34 mouse cellular contexts compared by ENCODE assay signal in the genomic region with DNA sequence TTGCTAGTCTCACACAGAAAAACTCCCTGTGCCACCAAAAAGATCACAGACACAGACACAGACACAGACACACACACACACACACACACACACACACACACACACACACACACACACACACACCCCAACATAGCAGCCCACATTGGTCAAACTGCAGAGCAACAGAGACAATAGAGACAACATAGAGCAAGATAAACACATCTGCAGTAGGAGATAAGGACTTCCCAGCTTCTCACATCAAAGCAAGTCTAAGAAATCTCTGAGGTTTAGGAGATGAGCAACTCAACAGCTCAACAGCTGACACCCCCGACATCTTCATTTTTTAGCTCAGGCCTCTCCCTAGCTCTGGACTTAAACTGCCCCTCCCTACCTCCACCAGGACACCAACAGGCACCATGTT. TPM values are rescaled to one million over a fixed set of nuclear protein-coding genes. Genes with fewer than 3 reads are reported as not detected.
A peak's percentile ranks its signal among the peaks of the same experiment; 100 is the strongest.
DNase-seq lines count a peak whose midpoint lies in the region; ATAC-seq and TF ChIP-seq lines count a peak whose summit lies in the region.
"Had no signal": no experiment of that assay in that cellular context is flagged by ENCODE, and none has a peak within 500 bp of the region (broad histone marks: within the 10 kb centered on the region; RNA-seq: fewer than 3 reads in every experiment).

No protein-coding gene starts in this region.

- 11% methylated on average over 1 of the region's 1 CpGs for WGBS in liver, embryonic 12.5 days (ENCODE audit: insufficient replicate concordance)
- 40% methylated on average over 1 of the region's 1 CpGs for WGBS in liver, postnatal 0 days (ENCODE audit: insufficient replicate concordance)

- peak; percentile 99 for ATAC-seq in G1E (ENCODE audit: extremely low read depth, insufficient number of reproducible peaks, low FRiP score, poor library complexity, severe bottlenecking)
- ATAC-seq in liver, embryonic 12.5 days: peak; percentile 77
- ATAC-seq in liver, postnatal 0 days: 0 out of 2 replicates have a peak, but pooled peaks have one; percentile 44
- ATAC-seq in erythroid progenitor cell, adult 5-6 weeks (replicated peaks; ENCODE audit: low FRiP score, poor library complexity, severe bottlenecking): no peak
- ATAC-seq: forebrain, embryonic 14.5 days; intestine, embryonic 16.5 days had no signal

- TF ChIP-seq CTCF in G1E (IDR thresholded peaks at IDR 0.05; ENCODE audit: low read depth, low read length): no peak
- TF ChIP-seq CTCF in liver, postnatal 0 days (IDR thresholded peaks at IDR 0.05; ENCODE audit: low read depth): no peak

- H3K9me3 ChIP-seq in G1E (replicated peaks): no peaks in the 10 kb centered on the region
- no peaks in the 10 kb centered on the region for H3K9me3 ChIP-seq in liver, embryonic 12.5 days (replicated peaks)
- no peaks in the 10 kb centered on the region for H3K9me3 ChIP-seq in liver, postnatal 0 days (ENCODE audit: low read length)
- H3K9me3 ChIP-seq: heart, embryonic 10.5 days; hindbrain, embryonic 13.5 days; midbrain, embryonic 12.5 days; neural tube, embryonic 13.5 days had no signal

- H3K4me3 ChIP-seq in G1E (ENCODE audit: low read depth, low read length): peak overlapping the region; percentile 51; the same call in 1 of the 2 replicates
- no peak overlapping the region for H3K4me3 ChIP-seq in liver, embryonic 12.5 days
- no peak overlapping the region for H3K4me3 ChIP-seq in liver, postnatal 0 days (ENCODE audit: low read depth, low read length)
- H3K4me3 ChIP-seq: heart, embryonic 10.5 days; hindbrain, embryonic 13.5 days; midbrain, embryonic 12.5 days; neural tube, embryonic 13.5 days had no signal

- no peak overlapping the region for H3K4me2 ChIP-seq in liver, embryonic 12.5 days
- no peak overlapping the region for H3K4me2 ChIP-seq in liver, postnatal 0 days (ENCODE audit: low read depth, low read length)
- H3K4me2 ChIP-seq: hindbrain, embryonic 13.5 days; midbrain, embryonic 12.5 days; neural tube, embryonic 13.5 days had no signal

- no peak overlapping the region for H3K27ac ChIP-seq in liver, embryonic 12.5 days
- H3K27ac ChIP-seq in liver, postnatal 0 days (ENCODE audit: low read depth): no peak overlapping the region
- H3K27ac ChIP-seq: heart, embryonic 10.5 days; hindbrain, embryonic 13.5 days; midbrain, embryonic 12.5 days; neural tube, embryonic 13.5 days had no signal

- H3K4me1 ChIP-seq in G1E (ENCODE audit: insufficient read depth, low read depth, low read length): peaks cover 48% of the 10 kb centered on the region
- peaks cover 16% of the 10 kb centered on the region for H3K4me1 ChIP-seq in liver, embryonic 12.5 days
- H3K4me1 ChIP-seq in liver, postnatal 0 days (ENCODE audit: insufficient read depth): no peaks in the 10 kb centered on the region
- H3K4me1 ChIP-seq: heart, embryonic 10.5 days; hindbrain, embryonic 13.5 days; midbrain, embryonic 12.5 days; neural tube, embryonic 13.5 days had no signal

- DNase-seq in 416B (ENCODE audit: low read depth): peak; percentile 36
- DNase-seq in G1E (ENCODE audit: low spot score): peak; percentile 78
- no peak for DNase-seq in liver, postnatal 0 days
- DNase-seq in embryo, embryonic 10 days (ENCODE audit: low spot score): no peak
- no peak for DNase-seq in layer of hippocampus, postnatal 25 days (ENCODE audit: extremely low spot score in 1 of 2, low spot score in 1 of 2)
- DNase-seq: adrenal gland, postnatal 25 days; cerebellum, adult 18-20 months; cerebellum, postnatal 14 days; gastrocnemius, postnatal 25 days; heart, adult 11 months; heart, postnatal 4 days; kidney, adult 9 months; kidney, postnatal 10 days; layer of hippocampus, adult 9-11 months had no signal

- peaks cover 60% of the 10 kb centered on the region for H3K36me3 ChIP-seq in G1E (replicated peaks)
- peaks cover 86% of the 10 kb centered on the region for H3K36me3 ChIP-seq in liver, embryonic 12.5 days
- peaks cover 54% of the 10 kb centered on the region for H3K36me3 ChIP-seq in liver, postnatal 0 days (replicated peaks; ENCODE audit: insufficient read depth, low read length)

- no peaks in the 10 kb centered on the region for H3K27me3 ChIP-seq in G1E (ENCODE audit: insufficient read depth, low read length)
- no peaks in the 10 kb centered on the region for H3K27me3 ChIP-seq in liver, embryonic 12.5 days (replicated peaks)
- no peaks in the 10 kb centered on the region for H3K27me3 ChIP-seq in liver, postnatal 0 days (ENCODE audit: insufficient read depth, low read length)
- H3K27me3 ChIP-seq: CH12.LX; hindbrain, embryonic 13.5 days; midbrain, embryonic 12.5 days; neural tube, embryonic 13.5 days had no signal

- H3K9ac ChIP-seq in liver, embryonic 12.5 days: no peak overlapping the region
- H3K9ac ChIP-seq in liver, postnatal 0 days (replicated peaks): no peak overlapping the region
- H3K9ac ChIP-seq: hindbrain, embryonic 13.5 days; midbrain, embryonic 12.5 days; neural tube, embryonic 13.5 days had no signal

- 0 out of 2 replicates have a peak, but pooled peaks have one; percentile 19 for TF ChIP-seq EP300 in liver, postnatal 0 days (IDR thresholded peaks at IDR 0.05; ENCODE audit: low read depth)

RNA-seq across cellular contexts. Expression of a gene that starts 13.7 kb away (rescaled TPM):
- total RNA-seq in G1E (2014; fragmentation: Nextera tagmentation) (34.4 and 48.6 TPM in 2 replicates), G1E (2017) (23.9 and 28.1 TPM in 2 replicates)
- 4.4 and 4.6 TPM in 2 replicates for polyA plus RNA-seq in G1E (2012)
- 21.0 and 21.5 TPM in 2 replicates for polyA plus RNA-seq in liver, embryonic 12.5 days (2016; fragmentation: Nextera tagmentation; extraction: Ambion mirVana)
- polyA plus RNA-seq in liver, postnatal 0 days (2015; fragmentation: Nextera tagmentation; extraction: Ambion mirVana): 6.5 and 6.9 TPM in 2 replicates
- 10 to 100 TPM in 1 of 2 experiments, 1 to 10 TPM in 1; 9.5 to 10.6 TPM for total RNA-seq in layer of hippocampus, postnatal 25 days (2021)
- 7.1 and 7.9 TPM in 2 replicates for total RNA-seq in erythroid progenitor cell, adult 5-6 weeks (2015; ENCODE audit: low replicate concordance)
- 4.4 and 9.9 TPM in 2 replicates for total RNA-seq in erythroid progenitor cell, adult 5-6 weeks (2017; ENCODE audit: low replicate concordance)

RNA-seq across cellular contexts. Expression of a gene that starts 18.7 kb away (rescaled TPM):
- total RNA-seq in G1E (2014; fragmentation: Nextera tagmentation) (not detected in 2 replicates), G1E (2017) (1.0 TPM in 1 of 2 replicates, not detected in the other)
- not detected in 2 replicates for polyA plus RNA-seq in G1E (2012)
- polyA plus RNA-seq in liver, embryonic 12.5 days (2016; fragmentation: Nextera tagmentation; extraction: Ambion mirVana): 0.35 and 1.1 TPM in 2 replicates
- polyA plus RNA-seq in liver, postnatal 0 days (2015; fragmentation: Nextera tagmentation; extraction: Ambion mirVana): 5.4 and 11.9 TPM in 2 replicates
- not detected for total RNA-seq in layer of hippocampus, postnatal 25 days (2021)
- total RNA-seq in erythroid progenitor cell, adult 5-6 weeks (2015; ENCODE audit: low replicate concordance): not detected in 2 replicates
- total RNA-seq in erythroid progenitor cell, adult 5-6 weeks (2017; ENCODE audit: low replicate concordance): not detected in 2 replicates
- total RNA-seq: CH12.LX; gastrocnemius, adult 18-20 months; gastrocnemius, postnatal 25 days; heart, postnatal 4 days; left cerebral cortex, adult 18-20 months; left cerebral cortex, postnatal 14 days had no signal
- polyA plus RNA-seq: embryonic facial prominence, embryonic 11.5 days; frontal cortex, adult 2 months had no signal

RNA-seq across cellular contexts. Expression of a gene that starts 24.4 kb away (rescaled TPM):
- 171 and 201 TPM in 2 replicates for total RNA-seq in G1E (2014; fragmentation: Nextera tagmentation)
- 386 and 387 TPM in 2 replicates for total RNA-seq in G1E (2017)
- polyA plus RNA-seq in G1E (2012): 2.1 and 3.6 TPM in 2 replicates
- polyA plus RNA-seq in liver, embryonic 12.5 days (2016; fragmentation: Nextera tagmentation; extraction: Ambion mirVana): not detected in 2 replicates
- polyA plus RNA-seq in liver, postnatal 0 days (2015; fragmentation: Nextera tagmentation; extraction: Ambion mirVana): not detected in 2 replicates
- under 1 TPM; 0.14 to 0.57 TPM for total RNA-seq in layer of hippocampus, postnatal 25 days (2021)
- not detected in 2 replicates for total RNA-seq in erythroid progenitor cell, adult 5-6 weeks (2015; ENCODE audit: low replicate concordance)
- total RNA-seq in erythroid progenitor cell, adult 5-6 weeks (2017; ENCODE audit: low replicate concordance): not detected in 2 replicates
- total RNA-seq: adrenal gland, postnatal 25 days; heart, postnatal 4 days; liver, adult 2 months had no signal
- polyA plus RNA-seq: liver, adult 2 months had no signal

RNA-seq across cellular contexts. Expression of a gene that starts 35.6 kb away (rescaled TPM):
- total RNA-seq in G1E (2014; fragmentation: Nextera tagmentation) (not detected in 2 replicates), G1E (2017) (not detected in 2 replicates)
- not detected in 2 replicates for polyA plus RNA-seq in G1E (2012)
- 1.6 and 2.2 TPM in 2 replicates for polyA plus RNA-seq in liver, embryonic 12.5 days (2016; fragmentation: Nextera tagmentation; extraction: Ambion mirVana)
- polyA plus RNA-seq in liver, postnatal 0 days (2015; fragmentation: Nextera tagmentation; extraction: Ambion mirVana): 2.3 and 2.4 TPM in 2 replicates
- total RNA-seq in layer of hippocampus, postnatal 25 days (2021): not detected
- not detected in 2 replicates for total RNA-seq in erythroid progenitor cell, adult 5-6 weeks (2015; ENCODE audit: low replicate concordance)
- not detected in 2 replicates for total RNA-seq in erythroid progenitor cell, adult 5-6 weeks (2017; ENCODE audit: low replicate concordance)
- total RNA-seq: adrenal gland, postnatal 25 days; CH12.LX; ES-E14; gastrocnemius, postnatal 25 days; heart, postnatal 4 days; left cerebral cortex, adult 18-20 months; left cerebral cortex, postnatal 14 days had no signal
- polyA plus RNA-seq: C2C12; embryonic facial prominence, embryonic 11.5 days; forebrain, embryonic 14.5 days; frontal cortex, adult 2 months; heart, embryonic 16.5 days; hindbrain, embryonic 13.5 days; limb, embryonic 11.5 days; lung, embryonic 16.5 days; midbrain, embryonic 12.5 days; neural tube, embryonic 13.5 days had no signal

RNA-seq across cellular contexts. Expression of a gene that starts 46.0 kb away (rescaled TPM):
- total RNA-seq in G1E (2014; fragmentation: Nextera tagmentation): not detected in 2 replicates
- total RNA-seq in G1E (2017): not detected in 2 replicates
- polyA plus RNA-seq in G1E (2012): not detected in 2 replicates
- polyA plus RNA-seq in liver, embryonic 12.5 days (2016; fragmentation: Nextera tagmentation; extraction: Ambion mirVana): 0.23 and 0.39 TPM in 2 replicates
- polyA plus RNA-seq in liver, postnatal 0 days (2015; fragmentation: Nextera tagmentation; extraction: Ambion mirVana): 0.38 and 0.63 TPM in 2 replicates
- not detected for total RNA-seq in layer of hippocampus, postnatal 25 days (2021)
- not detected in 2 replicates for total RNA-seq in erythroid progenitor cell, adult 5-6 weeks (2015; ENCODE audit: low replicate concordance)
- total RNA-seq in erythroid progenitor cell, adult 5-6 weeks (2017; ENCODE audit: low replicate concordance): not detected in 2 replicates
- total RNA-seq: adrenal gland, postnatal 25 days; CH12.LX; ES-E14; gastrocnemius, adult 18-20 months; gastrocnemius, postnatal 25 days; heart, postnatal 4 days; left cerebral cortex, adult 18-20 months; left cerebral cortex, postnatal 14 days had no signal
- polyA plus RNA-seq: C2C12; forebrain, embryonic 14.5 days; frontal cortex, adult 2 months; hindbrain, embryonic 13.5 days; limb, embryonic 11.5 days; midbrain, embryonic 12.5 days had no signal

Comparison
In these comparisons a context has a peak if more than half of its experiments do, and no peak if none do; other contexts are left out.
1. DNase-seq: peak in 416B (single experiment) and G1E (single experiment); none in liver, postnatal 0 days (single experiment), embryo, embryonic 10 days (single experiment) and layer of hippocampus, postnatal 25 days (0 of 2).
2. RNA of a gene that starts 24.4 kb away (total RNA-seq): 171 to 387 TPM in G1E; 0.14 to 0.57 TPM in layer of hippocampus, postnatal 25 days and not detected in erythroid progenitor cell, adult 5-6 weeks; every median in the first group is over 100 times any median in the second.